Mouse (Mus musculus): ENCODE data around the gene Ubap2.

- TF ChIP-seq CTCF (IDR thresholded peaks at IDR 0.05; ENCODE audit: control insufficient read depth, insufficient read depth, insufficient replicate concordance, low read depth, low read length) = no peak
- no peak for TF ChIP-seq POLR2A (IDR thresholded peaks at IDR 0.05; ENCODE audit: control insufficient read depth, low read depth, low read length)
Observed at GRCm38 (mm10) chr4:41205751-41206150, 69.2 kb downstream of the Ubap2 start.

All from testis, adult 2 months (tissue).